Mouse (Mus musculus) limb, embryonic 11.5 days (tissue): ENCODE results near the gene Col6a5. TPM values are rescaled to one million over a fixed set of nuclear protein-coding genes. Genes with fewer than 3 reads are reported as not detected.

Experiments
- ATAC-seq: fragments of 200-750 bp; cut with Nextera tagmentation; 2 replicates; pipeline ENCODE4 v1.8.0; 2017; ENCODE audit warnings: low read depth; ENCODE audit not compliant: insufficient number of reproducible peaks, low FRiP score, low TSS enrichment
- DNase-seq: peaks from one replicate; pipeline ENCODE4 v3.0.0-alpha.2; 2015; ENCODE audit warnings: low spot score
- H3K27ac ChIP-seq: fragments of 300-500 bp; sonication (generic); replicated peaks from 2 replicates; pipeline ENCODE4 v1.5.1; 2014; ENCODE audit warnings: low read depth, mild to moderate bottlenecking, low read length
- H3K27me3 ChIP-seq: fragments of 300-500 bp; sonication (generic); 2 replicates; pipeline ENCODE4 v1.6.1; 2014; ENCODE audit warnings: mild to moderate bottlenecking, low read length, mixed read lengths; ENCODE audit not compliant: control insufficient read depth, insufficient read depth
- H3K36me3 ChIP-seq: fragments of 300-500 bp; sonication (generic); 2 replicates; pipeline ENCODE4 v1.6.1; 2014; ENCODE audit warnings: mild to moderate bottlenecking, low read length, moderate library complexity, mixed read lengths; ENCODE audit not compliant: control insufficient read depth, insufficient read depth
- H3K4me1 ChIP-seq: fragments of 300-500 bp; sonication (generic); 2 replicates; pipeline ENCODE4 v1.6.1; 2014; ENCODE audit warnings: low read length, mixed read lengths; ENCODE audit not compliant: control insufficient read depth, insufficient read depth
- H3K4me2 ChIP-seq: fragments of 300-500 bp; sonication (generic); 2 replicates; pipeline ENCODE4 v1.6.1; 2014; ENCODE audit warnings: low read depth, mild to moderate bottlenecking, moderate library complexity; ENCODE audit not compliant: severe bottlenecking
- H3K4me3 ChIP-seq: fragments of 300-500 bp; sonication (generic); 2 replicates; pipeline ENCODE4 v1.5.1; 2014; ENCODE audit warnings: low read depth, low read length
- H3K9ac ChIP-seq: fragments of 300-500 bp; sonication (generic); 2 replicates; pipeline ENCODE4 v1.6.1; 2014; ENCODE audit warnings: mild to moderate bottlenecking, low read length
- H3K9me3 ChIP-seq: fragments of 300-500 bp; sonication (generic); 2 replicates; pipeline ENCODE4 v1.6.1; 2016; ENCODE audit warnings: low read length; ENCODE audit not compliant: control insufficient read depth
- WGBS: fragments of 180-500 bp; shearing (Covaris S2); extraction: QIAGEN DNeasy Blood & Tissue Kit; methylation state at CpG from one replicate; pipeline ENCODE4 v1.1.7; 2014; 5-methylcytosine and 5-hydroxymethylcytosine counted together
- polyA plus RNA-seq: library from polyadenylated mRNA; unstranded; fragments of >200 nt; fragmentation: Nextera tagmentation; extraction: Ambion mirVana; gene quantifications from 2 replicates; pipeline ENCODE4 v1.2.1, GENCODE M21; 2014

Col6a5 gene
- polyA plus RNA-seq, 1 experiment from 2014 or later = 0.19 TPM

GRCm38 (mm10) chr9:105976314-105976713, 15.9 kb upstream of the Col6a5 start:
- 41% methylated on average over 6 of the region's 6 CpGs for WGBS
- DNase-seq = no peak
- no peak overlapping the region for H3K27ac ChIP-seq

DNA sequence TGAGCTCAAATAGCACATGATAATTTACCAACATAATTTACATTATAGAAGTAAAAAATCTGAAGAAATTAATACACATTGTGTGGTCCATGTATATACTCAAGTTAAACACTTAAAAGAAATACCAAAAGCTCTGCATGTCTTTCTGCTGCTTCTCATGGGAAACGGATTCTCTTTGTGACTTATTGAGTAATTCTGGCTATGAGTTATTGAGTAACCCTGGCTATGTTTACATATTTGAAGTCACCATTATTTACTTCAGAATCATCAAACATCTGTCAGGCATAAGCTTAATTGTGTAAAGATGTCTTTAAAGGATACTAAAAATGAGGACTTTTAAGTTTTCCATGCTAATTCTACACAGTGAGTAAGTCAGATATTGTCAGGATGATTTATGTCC, 13.3 kb upstream of the Col6a5 start:
- Histone ChIP-seq H3K4me2 (no peak overlapping the region), H3K9ac (no peak overlapping the region), H3K9me3 (no peaks in the 10 kb centered on the region), H3K27ac (no peak overlapping the region), H3K27me3 (no peaks in the 10 kb centered on the region), H3K36me3 (no peaks in the 10 kb centered on the region), H3K4me1 (no peaks in the 10 kb centered on the region), H3K4me3 (no peak overlapping the region)
- 94% methylated on average over 1 of the region's 1 CpGs for WGBS
- ATAC-seq (no peak), DNase-seq (no peak)

More at GRCm38 (mm10) chr9:105976314-105976713, 15.9 kb upstream of the Col6a5 start:
- H3K9me3 ChIP-seq = no peaks in the 10 kb centered on the region
- H3K36me3 ChIP-seq = no peaks in the 10 kb centered on the region
- no peak overlapping the region for H3K9ac ChIP-seq
- ATAC-seq = no peak
- H3K4me1 ChIP-seq = no peaks in the 10 kb centered on the region
- H3K4me2 ChIP-seq = no peak overlapping the region
- H3K4me3 ChIP-seq = no peak overlapping the region
- H3K27me3 ChIP-seq = no peaks in the 10 kb centered on the region

DNA sequence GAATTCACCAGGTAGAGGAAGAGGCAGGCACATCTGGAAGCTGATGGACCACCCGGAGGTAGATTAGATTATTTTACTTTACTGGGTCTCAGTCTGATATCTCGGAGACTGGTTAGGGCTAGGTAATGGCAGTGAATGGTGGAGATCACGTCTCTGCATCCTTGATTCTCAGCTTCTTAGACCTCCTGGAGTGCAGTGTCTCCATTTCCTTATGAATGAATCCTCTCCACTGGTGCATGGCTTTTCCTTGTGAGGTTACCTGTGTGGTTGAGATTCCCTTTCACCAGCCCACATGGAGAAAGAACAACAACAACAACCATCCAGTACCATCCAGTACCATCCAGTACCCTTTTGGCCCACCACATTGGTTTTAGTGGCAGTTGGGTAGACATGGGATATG, 11.6 kb upstream of the Col6a5 start:
- no peaks in the 10 kb centered on the region for H3K4me1 ChIP-seq
- DNase-seq (no peak), ATAC-seq (no peak)
- no peak overlapping the region for H3K4me2 ChIP-seq
- WGBS = 90% methylated on average over 3 of the region's 3 CpGs
- H3K36me3 ChIP-seq = no peaks in the 10 kb centered on the region
- no peaks in the 10 kb centered on the region for H3K9me3 ChIP-seq
- H3K4me3 ChIP-seq = no peak overlapping the region
- no peaks in the 10 kb centered on the region for H3K27me3 ChIP-seq
- H3K27ac ChIP-seq = no peak overlapping the region
- H3K9ac ChIP-seq = no peak overlapping the region

DNA sequence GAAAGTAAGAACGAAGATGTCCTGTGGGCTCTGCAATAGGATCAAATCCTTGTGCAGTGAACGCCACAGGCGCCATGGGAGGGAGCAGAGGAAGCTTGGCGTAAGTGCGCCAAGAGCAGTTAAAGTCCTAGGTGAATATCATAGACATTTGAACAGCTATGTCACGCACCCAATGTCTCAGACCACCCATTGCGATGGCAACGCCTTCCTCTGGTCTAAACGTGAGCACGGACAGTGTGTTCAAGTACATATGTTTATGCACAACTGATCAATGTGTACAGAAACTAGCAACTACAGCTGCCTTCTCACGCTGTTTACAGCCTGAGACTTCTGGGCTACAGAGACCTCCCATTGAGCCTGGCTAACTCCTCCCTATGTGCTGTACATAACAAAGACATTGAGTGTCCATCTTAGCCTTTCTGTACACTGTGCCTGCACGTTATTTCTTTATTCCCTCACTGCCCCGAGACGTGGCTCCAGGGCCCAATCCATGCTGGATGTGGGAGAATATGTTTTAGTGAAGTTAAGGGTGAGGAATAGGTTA, 11.0 kb upstream of the Col6a5 start:
- Histone ChIP-seq H3K36me3 (no peaks in the 10 kb centered on the region), H3K9me3 (no peaks in the 10 kb centered on the region), H3K4me1 (no peaks in the 10 kb centered on the region), H3K4me2 (no peak overlapping the region), H3K27me3 (no peaks in the 10 kb centered on the region), H3K9ac (no peak overlapping the region), H3K4me3 (no peak overlapping the region), H3K27ac (no peak overlapping the region)
- WGBS = 91% methylated on average over 14 of the region's 14 CpGs
- no peak for ATAC-seq
- no peak for DNase-seq

DNA sequence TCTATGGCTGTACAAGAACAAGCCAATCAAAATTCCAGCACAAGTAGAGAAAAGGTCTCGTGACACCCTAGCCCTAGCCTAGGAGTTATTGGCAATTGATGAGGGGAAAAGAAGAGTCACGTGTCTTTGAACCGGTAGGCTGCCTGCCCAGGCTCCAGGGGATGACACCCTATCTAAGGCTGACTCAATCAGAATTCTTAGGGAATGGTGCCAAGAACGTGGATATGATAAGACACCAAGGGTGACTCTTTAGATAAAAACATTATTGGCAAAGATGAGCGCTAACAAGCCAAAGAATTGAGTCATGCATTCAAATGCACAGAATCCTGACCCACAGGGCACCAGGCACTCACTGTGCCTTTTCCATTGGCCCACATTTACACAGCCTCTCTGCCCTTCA, 10.5 kb upstream of the Col6a5 start:
- DNase-seq (no peak), ATAC-seq (no peak)
- WGBS = 82% methylated on average over 5 of the region's 5 CpGs
- no peaks in the 10 kb centered on the region for H3K36me3 ChIP-seq
- no peak overlapping the region for H3K9ac ChIP-seq
- H3K4me1 ChIP-seq = no peaks in the 10 kb centered on the region
- H3K4me3 ChIP-seq = no peak overlapping the region
- H3K9me3 ChIP-seq = no peaks in the 10 kb centered on the region
- no peak overlapping the region for H3K4me2 ChIP-seq
- no peak overlapping the region for H3K27ac ChIP-seq
- no peaks in the 10 kb centered on the region for H3K27me3 ChIP-seq

DNA sequence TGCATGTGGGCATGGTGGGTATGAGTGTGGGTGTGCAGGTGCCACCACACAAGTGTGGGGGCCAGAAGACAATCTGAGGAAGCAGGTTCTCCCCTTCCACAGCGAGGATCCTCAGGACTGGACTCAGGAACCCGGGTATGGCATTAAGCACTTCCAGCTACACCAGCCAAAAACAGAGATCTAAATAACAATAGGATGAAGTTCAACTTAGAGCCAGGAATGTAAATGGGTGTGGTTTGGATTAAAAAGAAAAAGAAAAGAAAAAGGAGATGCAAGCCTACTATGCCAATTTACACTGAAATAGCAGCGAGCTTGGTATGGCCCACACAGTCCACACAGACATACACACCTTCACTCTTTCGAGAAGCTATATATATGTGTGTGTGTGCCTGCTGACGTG, 7.5 kb upstream of the Col6a5 start:
- Histone ChIP-seq H3K9ac (no peak overlapping the region), H3K4me2 (no peak overlapping the region), H3K36me3 (no peaks in the 10 kb centered on the region), H3K4me1 (no peaks in the 10 kb centered on the region), H3K27ac (no peak overlapping the region), H3K4me3 (no peak overlapping the region), H3K27me3 (no peaks in the 10 kb centered on the region), H3K9me3 (no peaks in the 10 kb centered on the region)
- 80% methylated on average over 5 of the region's 5 CpGs for WGBS
- DNase-seq = no peak
- no peak for ATAC-seq

DNA sequence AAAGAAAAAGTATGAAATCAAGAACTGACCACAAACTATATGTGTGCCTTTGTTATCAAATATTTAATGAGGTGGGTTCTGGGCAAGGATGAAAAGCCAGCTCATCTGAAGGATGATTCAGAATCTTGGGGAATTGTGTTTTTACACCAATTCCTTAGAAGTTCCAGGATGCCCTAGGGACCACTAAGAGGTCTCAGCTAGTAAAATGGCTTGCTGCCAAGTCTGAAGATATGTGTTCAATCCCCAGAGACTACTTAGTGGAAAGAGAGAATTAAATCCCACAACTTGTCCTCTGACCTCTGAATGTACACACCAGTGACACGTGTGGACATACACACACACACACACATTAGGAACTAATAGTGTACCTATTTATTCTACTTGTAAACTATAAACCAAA, 1.3 kb downstream of the Col6a5 start:
- Histone ChIP-seq H3K27me3 (no peaks in the 10 kb centered on the region), H3K4me1 (no peaks in the 10 kb centered on the region), H3K4me3 (no peak overlapping the region), H3K4me2 (no peak overlapping the region), H3K27ac (no peak overlapping the region), H3K36me3 (no peaks in the 10 kb centered on the region), H3K9ac (no peak overlapping the region), H3K9me3 (no peaks in the 10 kb centered on the region)
- WGBS = 71% methylated on average over 1 of the region's 1 CpGs
- ATAC-seq (no peak), DNase-seq (no peak)

- ATAC-seq = no peak
- H3K4me1 ChIP-seq = no peaks in the 10 kb centered on the region
- H3K27ac ChIP-seq = no peak overlapping the region
- no peaks in the 10 kb centered on the region for H3K9me3 ChIP-seq
- no peak overlapping the region for H3K4me3 ChIP-seq
- no peaks in the 10 kb centered on the region for H3K27me3 ChIP-seq
- WGBS = 85% methylated on average over 1 of the region's 1 CpGs
- no peak for DNase-seq
- no peak overlapping the region for H3K4me2 ChIP-seq
- H3K36me3 ChIP-seq = no peaks in the 10 kb centered on the region
- no peak overlapping the region for H3K9ac ChIP-seq
These were observed 10.7 kb downstream of the Col6a5 start for GRCm38 (mm10) chr9:105949755-105950154.

GRCm38 (mm10) chr9:105947577-105947976, 12.9 kb downstream of the Col6a5 start:
- Histone ChIP-seq H3K9me3 (no peaks in the 10 kb centered on the region), H3K9ac (no peak overlapping the region), H3K4me3 (no peak overlapping the region), H3K27me3 (no peaks in the 10 kb centered on the region), H3K4me2 (no peak overlapping the region), H3K36me3 (no peaks in the 10 kb centered on the region), H3K4me1 (no peaks in the 10 kb centered on the region), H3K27ac (no peak overlapping the region)
- ATAC-seq = no peak
- DNase-seq = no peak
- WGBS = 76% methylated on average over 3 of the region's 3 CpGs
